Mouse (Mus musculus) neural tube, embryonic 11.5 days (tissue): ENCODE results near the gene Nin. TPM values are rescaled to one million over a fixed set of nuclear protein-coding genes. Genes with fewer than 3 reads are reported as not detected.
A peak's percentile ranks its signal among the peaks of the same experiment; 100 is the strongest.

Experiments used
- ATAC-seq: fragments of 200-750 bp; cut with Nextera tagmentation; 2 replicates; pipeline ENCODE4 v1.8.0; 2017; ENCODE audit warnings: moderate number of reproducible peaks, mild to moderate bottlenecking, moderate TSS enrichment, moderate library complexity; ENCODE audit not compliant: insufficient read depth, low FRiP score, low TSS enrichment
- DNase-seq: peaks from one replicate; pipeline ENCODE4 v3.0.0-alpha.2; 2015; ENCODE audit warnings: low spot score
- H3K27ac ChIP-seq: fragments of 300-500 bp; sonication (generic); 2 replicates; pipeline ENCODE4 v1.5.1; 2014; ENCODE audit warnings: low read depth, mild to moderate bottlenecking, low read length
- H3K27me3 ChIP-seq: fragments of 300-500 bp; sonication (generic); 2 replicates; pipeline ENCODE4 v1.6.1; 2014; ENCODE audit warnings: mild to moderate bottlenecking, low read length, mixed read lengths; ENCODE audit not compliant: control insufficient read depth, insufficient read depth
- H3K36me3 ChIP-seq: fragments of 300-500 bp; sonication (generic); 2 replicates; pipeline ENCODE4 v1.6.1; 2014; ENCODE audit warnings: mild to moderate bottlenecking, low read length, moderate library complexity, mixed read lengths; ENCODE audit not compliant: control insufficient read depth, insufficient read depth
- H3K4me1 ChIP-seq: fragments of 300-500 bp; sonication (generic); 2 replicates; pipeline ENCODE4 v1.6.1; 2014; ENCODE audit warnings: low read length, mixed read lengths; ENCODE audit not compliant: control insufficient read depth, insufficient read depth
- H3K4me2 ChIP-seq: fragments of 300-500 bp; sonication (generic); 2 replicates; pipeline ENCODE4 v1.6.1; 2014; ENCODE audit warnings: low read depth, mild to moderate bottlenecking, moderate library complexity
- H3K4me3 ChIP-seq: fragments of 300-500 bp; sonication (generic); 2 replicates; pipeline ENCODE4 v1.5.1; 2014; ENCODE audit warnings: low read depth, low read length
- H3K9ac ChIP-seq: fragments of 300-500 bp; sonication (generic); 2 replicates; pipeline ENCODE4 v1.6.1; 2014; ENCODE audit warnings: mild to moderate bottlenecking, low read length
- H3K9me3 ChIP-seq: fragments of 300-500 bp; sonication (generic); 2 replicates; pipeline ENCODE4 v1.6.1; 2016; ENCODE audit warnings: low read length; ENCODE audit not compliant: control insufficient read depth
- WGBS: fragments of 180-500 bp; shearing (Covaris S2); extraction: QIAGEN DNeasy Blood & Tissue Kit; methylation state at CpG from one replicate; pipeline ENCODE4 v1.1.7; 2014; 5-methylcytosine and 5-hydroxymethylcytosine counted together
- polyA plus RNA-seq: library from polyadenylated mRNA; unstranded; fragments of >200 nt; fragmentation: Nextera tagmentation; extraction: Ambion mirVana; gene quantifications from 2 replicates; pipeline ENCODE4 v1.2.1, GENCODE M21; 2014

Nin gene
- polyA plus RNA-seq, 1 experiment from 2014 or later, result 16.6 TPM

DNA sequence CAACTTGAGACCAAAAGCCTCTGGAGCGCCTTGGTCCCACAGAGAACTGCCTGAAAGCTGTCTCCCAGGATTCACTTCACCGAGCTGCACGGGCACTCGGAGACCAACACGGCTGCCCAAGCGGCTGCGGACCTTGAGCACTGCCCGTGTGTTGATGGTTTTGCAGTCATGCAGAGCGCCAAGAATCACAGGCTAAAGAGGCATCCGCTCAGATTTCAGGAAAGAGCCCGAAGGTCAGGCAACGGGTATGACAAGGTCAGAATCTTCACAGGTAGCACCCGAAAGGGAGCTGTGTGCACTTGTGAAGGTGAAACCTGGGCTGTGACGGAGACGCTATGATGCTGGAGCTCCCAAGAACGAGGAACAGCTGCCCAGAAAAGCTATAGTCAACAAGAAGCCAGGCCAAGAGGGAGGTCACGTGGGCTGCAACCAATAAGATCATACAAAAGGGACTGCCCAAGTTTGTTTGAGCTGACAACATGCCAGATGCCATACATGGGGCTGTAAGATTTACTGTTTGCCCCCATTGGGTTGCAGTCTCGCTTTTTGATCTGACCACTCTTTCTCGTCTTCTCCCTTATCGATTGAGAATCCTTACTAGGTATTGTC is 21.2 kb upstream of the Nin start:
- no peak for ATAC-seq
- no peak overlapping the region for H3K27ac ChIP-seq
- H3K4me1 ChIP-seq, result no peaks in the 10 kb centered on the region
- no peaks in the 10 kb centered on the region for H3K9me3 ChIP-seq
- DNase-seq, result no peak
- no peaks in the 10 kb centered on the region for H3K27me3 ChIP-seq
- H3K9ac ChIP-seq, result no peak overlapping the region
- 87% methylated on average over 20 of the region's 20 CpGs for WGBS
- H3K4me2 ChIP-seq, result no peak overlapping the region
- H3K36me3 ChIP-seq, result no peaks in the 10 kb centered on the region
- no peak overlapping the region for H3K4me3 ChIP-seq

DNA sequence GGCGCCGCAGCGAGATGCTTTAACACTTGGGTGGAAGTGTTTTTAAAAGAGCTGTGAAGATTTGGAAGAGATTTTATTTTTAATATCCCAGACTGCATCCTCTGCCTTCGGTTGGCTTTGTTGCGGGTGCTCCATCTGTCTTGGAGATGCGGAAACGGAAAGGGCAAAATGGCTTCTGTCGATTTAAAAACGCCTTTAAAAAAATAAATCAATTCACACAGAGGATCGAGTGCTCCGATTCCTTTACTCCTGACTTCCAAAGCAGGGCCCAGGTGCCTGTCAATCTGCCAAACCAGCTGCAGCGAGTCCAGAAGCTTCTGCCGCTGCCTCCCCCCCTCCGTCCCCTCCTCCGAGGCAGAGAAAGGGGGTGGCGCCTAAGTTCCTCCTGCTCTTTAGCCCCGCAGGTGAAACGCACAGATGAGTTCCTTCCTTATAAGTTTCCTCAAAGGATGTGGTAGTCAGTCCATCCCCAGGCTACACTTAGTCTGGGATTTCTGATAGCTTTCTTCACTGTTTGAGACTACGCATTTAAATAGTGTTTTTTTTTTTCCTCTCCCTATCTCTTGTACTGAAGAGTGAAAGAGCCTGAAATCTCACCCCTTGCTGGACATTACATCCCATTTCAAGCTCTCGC is 17.6 kb upstream of the Nin start:
- Histone ChIP-seq H3K4me3 (no peak overlapping the region), H3K27ac (no peak overlapping the region), H3K27me3 (no peaks in the 10 kb centered on the region), H3K36me3 (no peaks in the 10 kb centered on the region), H3K4me1 (no peaks in the 10 kb centered on the region), H3K4me2 (no peak overlapping the region), H3K9ac (no peak overlapping the region), H3K9me3 (no peaks in the 10 kb centered on the region)
- no peak for DNase-seq
- WGBS, result 61% methylated on average over 20 of the region's 20 CpGs
- no peak for ATAC-seq

DNA sequence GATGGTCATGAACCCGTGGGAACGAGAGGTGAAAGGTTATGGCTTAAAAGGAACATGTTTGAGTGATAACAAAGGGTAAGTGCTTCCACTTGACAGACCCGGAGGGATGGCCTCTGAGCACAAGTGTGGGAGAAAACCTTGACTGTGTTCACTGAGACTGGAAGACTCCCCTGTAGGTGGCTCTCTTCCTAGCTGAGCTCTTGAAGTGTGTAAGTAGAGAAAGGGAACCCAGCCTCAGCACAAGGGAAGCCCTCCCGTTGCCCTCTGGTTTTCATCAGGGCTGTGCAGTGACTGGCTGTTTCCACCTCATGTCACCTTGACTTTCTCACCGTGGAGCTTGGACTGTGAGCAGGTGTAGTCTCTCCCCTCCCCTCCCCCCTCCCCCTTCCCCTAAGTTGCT is 15.6 kb upstream of the Nin start:
- ATAC-seq, result no peak
- WGBS, result 56% methylated on average over 5 of the region's 5 CpGs

DNA sequence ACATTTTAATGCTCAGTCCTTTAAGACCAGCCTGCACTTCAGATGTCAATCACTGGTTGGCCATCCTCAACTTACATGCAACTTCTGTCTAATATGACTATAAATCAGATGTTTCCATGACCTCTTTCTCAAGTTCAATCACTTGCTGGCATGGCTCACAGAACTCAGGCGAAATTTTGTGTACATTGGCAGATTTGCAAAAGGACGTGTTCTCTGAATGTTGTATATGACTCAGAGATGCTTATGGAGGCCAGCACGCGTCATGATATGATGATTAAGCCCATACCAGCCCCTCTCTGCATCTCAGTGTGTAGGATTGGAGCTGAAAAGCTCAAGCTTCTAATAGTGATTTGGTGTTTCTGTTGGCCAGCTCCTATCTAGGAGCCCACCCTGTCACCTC is 13.1 kb upstream of the Nin start:
- DNase-seq, result no peak

More for the DNA sequence above, 15.6 kb upstream of the Nin start:
- DNase-seq, result no peak
- H3K27ac ChIP-seq, result no peak overlapping the region
- H3K9me3 ChIP-seq, result no peaks in the 10 kb centered on the region
- no peak overlapping the region for H3K4me2 ChIP-seq
- H3K9ac ChIP-seq, result no peak overlapping the region
- H3K4me3 ChIP-seq, result no peak overlapping the region
- H3K27me3 ChIP-seq, result no peaks in the 10 kb centered on the region
- no peaks in the 10 kb centered on the region for H3K4me1 ChIP-seq
- no peaks in the 10 kb centered on the region for H3K36me3 ChIP-seq

DNA sequence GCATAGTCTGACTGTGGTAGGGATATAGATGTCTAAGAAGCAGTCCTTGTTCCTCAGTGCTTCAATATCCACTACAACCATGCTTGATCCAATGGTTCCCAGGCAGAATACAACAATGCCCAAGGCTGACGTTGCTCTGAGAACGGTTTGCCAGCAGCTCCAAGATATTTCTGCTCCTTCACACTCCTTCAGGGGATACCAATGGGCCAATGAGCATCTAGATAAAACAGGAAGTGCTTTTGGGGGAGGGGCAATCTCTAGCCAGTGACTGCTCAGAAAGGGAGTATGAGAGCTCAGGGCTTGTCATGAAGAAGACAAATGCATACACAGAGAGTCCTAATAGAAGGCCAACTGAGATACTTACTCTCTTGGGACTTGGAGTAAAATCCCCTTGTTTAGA is 6.0 kb upstream of the Nin start:
- Histone ChIP-seq H3K4me1 (no peaks in the 10 kb centered on the region), H3K4me3 (no peak overlapping the region), H3K4me2 (no peak overlapping the region), H3K27me3 (no peaks in the 10 kb centered on the region), H3K9me3 (no peaks in the 10 kb centered on the region), H3K27ac (no peak overlapping the region), H3K36me3 (no peaks in the 10 kb centered on the region), H3K9ac (no peak overlapping the region)
- ATAC-seq (no peak), DNase-seq (no peak)
- WGBS, result 77% methylated on average over 2 of the region's 2 CpGs

More for the DNA sequence above, 13.1 kb upstream of the Nin start:
- Histone ChIP-seq H3K36me3 (no peaks in the 10 kb centered on the region), H3K9me3 (no peaks in the 10 kb centered on the region), H3K4me3 (no peak overlapping the region), H3K27me3 (no peaks in the 10 kb centered on the region), H3K27ac (no peak overlapping the region), H3K4me2 (no peak overlapping the region), H3K4me1 (no peaks in the 10 kb centered on the region), H3K9ac (no peak overlapping the region)
- 87% methylated on average over 4 of the region's 4 CpGs for WGBS
- no peak for ATAC-seq

DNA sequence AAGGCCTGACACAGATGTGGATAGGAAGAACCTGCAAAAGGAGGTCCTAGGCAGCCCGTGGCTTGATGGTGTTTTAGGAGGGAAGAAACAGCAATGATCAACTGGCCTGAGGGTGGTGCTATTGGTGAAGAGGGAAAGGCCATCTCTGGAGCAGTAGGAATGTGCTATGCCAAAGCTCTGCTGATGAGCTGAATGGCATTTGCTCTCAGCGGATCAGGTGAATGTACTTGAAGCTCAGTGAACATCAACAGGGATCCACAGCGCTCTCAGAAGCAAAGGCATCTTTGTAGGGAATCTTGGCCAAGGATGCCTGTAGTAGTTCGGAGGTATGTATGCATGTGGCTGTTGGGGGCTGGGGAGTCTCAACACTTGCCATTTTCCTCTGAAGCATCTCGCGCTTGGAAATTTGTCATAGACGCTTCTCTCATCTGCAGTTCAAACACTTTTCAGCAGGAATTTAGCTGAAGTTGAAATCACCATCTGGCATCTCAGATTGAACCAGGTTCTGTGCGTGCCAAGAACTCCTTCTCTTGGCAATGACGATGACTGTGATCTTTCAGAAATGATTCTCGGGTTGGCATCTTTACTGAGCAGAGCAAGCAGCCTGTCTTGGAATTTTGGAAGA is 5.3 kb upstream of the Nin start:
- ATAC-seq (no peak), DNase-seq (no peak)
- 89% methylated on average over 10 of the region's 10 CpGs for WGBS
- Histone ChIP-seq H3K9me3 (no peaks in the 10 kb centered on the region), H3K4me2 (no peak overlapping the region), H3K27me3 (no peaks in the 10 kb centered on the region), H3K36me3 (no peaks in the 10 kb centered on the region), H3K4me1 (no peaks in the 10 kb centered on the region), H3K4me3 (no peak overlapping the region), H3K27ac (no peak overlapping the region), H3K9ac (no peak overlapping the region)

DNA sequence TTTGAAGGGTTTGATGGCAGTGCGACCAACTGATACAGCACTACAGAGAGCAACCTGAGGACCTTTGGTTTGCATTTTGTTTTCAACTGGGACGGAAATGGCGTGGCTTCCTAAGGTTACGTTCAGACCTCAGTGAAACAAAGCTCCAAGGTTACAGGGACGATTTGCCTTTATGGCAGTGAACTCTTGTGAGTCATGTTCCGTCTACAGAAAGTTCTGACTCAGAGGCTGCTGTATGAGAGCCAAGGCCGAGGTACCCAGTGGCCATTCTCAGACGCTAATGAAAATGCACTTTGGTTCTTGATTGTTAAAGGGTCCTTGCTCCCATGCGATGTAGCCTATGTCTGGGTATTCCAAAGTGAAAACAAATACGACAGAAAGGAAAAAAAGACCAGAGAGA is 3.6 kb upstream of the Nin start:
- 90% methylated on average over 10 of the region's 10 CpGs for WGBS
- H3K27me3 ChIP-seq, result no peaks in the 10 kb centered on the region

DNA sequence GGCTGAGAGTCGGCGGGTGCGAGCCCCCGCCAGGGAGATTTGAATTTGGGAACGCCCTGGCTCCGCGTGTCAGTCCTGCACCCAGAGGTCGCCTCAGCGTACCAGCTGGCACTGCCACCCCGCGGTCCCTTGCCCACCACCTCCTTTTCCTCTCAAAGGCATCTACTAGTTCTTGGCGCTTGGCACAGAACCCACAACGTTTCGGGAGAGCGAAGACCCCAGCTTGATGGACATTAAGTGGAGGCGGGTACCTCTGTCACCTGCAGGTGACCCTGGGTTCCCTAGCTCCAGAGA is 1.5 kb downstream of the Nin start:
- no peaks in the 10 kb centered on the region for H3K27me3 ChIP-seq
- no peak for DNase-seq
- peak overlapping the region; percentile 90; the same call in 1 of the 2 replicates for H3K27ac ChIP-seq
- H3K4me1 ChIP-seq, result peaks cover 10% of the 10 kb centered on the region
- H3K9ac ChIP-seq, result peak overlapping the region; percentile 89
- no peak; the same call in 1 of the 2 replicates for ATAC-seq
- H3K9me3 ChIP-seq, result no peaks in the 10 kb centered on the region
- WGBS, result 3% methylated on average over 16 of the region's 16 CpGs
- H3K36me3 ChIP-seq, result no peaks in the 10 kb centered on the region
- H3K4me3 ChIP-seq, result peak overlapping the region; percentile 74
- peak overlapping the region; percentile 75 for H3K4me2 ChIP-seq

More for the DNA sequence above, 3.6 kb upstream of the Nin start:
- Histone ChIP-seq H3K4me2 (no peak overlapping the region), H3K4me3 (no peak overlapping the region), H3K9ac (no peak overlapping the region), H3K27ac (no peak overlapping the region), H3K36me3 (no peaks in the 10 kb centered on the region), H3K9me3 (no peaks in the 10 kb centered on the region), H3K4me1 (no peaks in the 10 kb centered on the region)
- no peak for ATAC-seq
- DNase-seq, result no peak
